Mouse (Mus musculus) adipocyte (in vitro differentiated cells): ENCODE results near the gene Tnnc1.

Experiments used
- DNase-seq: peaks from one replicate; pipeline ENCODE4 v3.0.0-alpha.2; 2016; ENCODE audit warnings: low spot score

The Tnnc1 gene

DNA sequence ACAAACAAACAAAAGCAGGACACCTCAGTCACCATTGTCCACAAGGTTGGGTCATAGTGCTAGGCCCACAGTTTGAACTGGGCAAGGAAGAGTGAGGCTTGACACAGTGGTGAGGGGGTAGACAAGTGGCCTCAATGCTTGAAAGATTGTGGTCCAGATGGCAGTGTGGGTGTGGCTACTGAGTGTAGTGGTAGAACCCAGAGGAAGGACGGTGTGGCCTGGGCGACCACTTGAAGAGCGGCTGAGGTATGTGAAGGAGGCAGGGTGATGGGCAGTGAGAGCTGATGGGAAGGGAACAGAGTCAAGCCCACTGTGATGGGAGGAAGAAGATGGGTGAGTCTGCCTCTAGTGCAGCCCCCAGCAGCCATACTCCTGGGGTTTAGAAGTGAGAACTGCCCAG is 6.6 kb downstream of the Tnnc1 start:
- DNase-seq = no peak

DNA sequence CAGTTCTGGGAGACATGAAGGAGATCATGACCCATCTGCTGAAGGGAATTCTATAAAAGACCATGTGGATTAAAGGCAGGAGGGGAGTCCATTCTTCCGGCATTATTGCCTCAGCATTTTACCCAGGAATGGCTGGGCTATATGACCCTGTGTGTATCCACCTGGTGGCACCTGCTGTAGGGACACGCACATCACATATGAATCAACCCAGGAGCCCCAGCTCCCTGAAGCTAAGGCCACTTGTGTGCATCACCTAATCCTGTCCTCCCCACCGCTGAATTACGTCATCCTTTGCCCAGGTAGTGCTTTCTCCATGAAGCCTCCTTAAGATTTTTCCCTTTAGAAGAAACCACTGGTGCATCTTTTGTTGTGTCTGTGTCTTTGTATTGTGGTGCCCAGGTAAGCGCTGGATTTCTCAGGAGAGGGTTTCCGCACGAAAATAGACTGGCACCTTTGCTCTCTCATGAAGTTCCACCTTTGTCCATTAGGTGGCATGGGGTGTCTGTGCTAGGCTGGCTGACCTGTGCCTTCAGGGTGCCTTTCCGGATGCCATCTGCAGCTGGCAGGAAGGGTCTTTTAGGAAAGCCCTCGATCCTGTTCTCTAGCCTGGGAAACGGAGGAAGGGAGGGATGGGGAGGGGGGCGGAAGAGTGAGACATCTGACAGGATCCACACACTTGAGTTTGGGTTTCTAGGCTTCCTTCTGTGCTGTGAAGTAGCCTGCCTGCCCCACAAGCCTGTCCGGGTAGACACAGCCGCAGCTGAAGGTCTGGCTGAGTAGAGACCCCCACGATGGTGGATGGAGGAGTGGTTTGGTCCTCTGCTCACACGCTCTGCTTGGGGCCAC is 7.3 kb downstream of the Tnnc1 start:
- peak; percentile 70 for DNase-seq

DNA sequence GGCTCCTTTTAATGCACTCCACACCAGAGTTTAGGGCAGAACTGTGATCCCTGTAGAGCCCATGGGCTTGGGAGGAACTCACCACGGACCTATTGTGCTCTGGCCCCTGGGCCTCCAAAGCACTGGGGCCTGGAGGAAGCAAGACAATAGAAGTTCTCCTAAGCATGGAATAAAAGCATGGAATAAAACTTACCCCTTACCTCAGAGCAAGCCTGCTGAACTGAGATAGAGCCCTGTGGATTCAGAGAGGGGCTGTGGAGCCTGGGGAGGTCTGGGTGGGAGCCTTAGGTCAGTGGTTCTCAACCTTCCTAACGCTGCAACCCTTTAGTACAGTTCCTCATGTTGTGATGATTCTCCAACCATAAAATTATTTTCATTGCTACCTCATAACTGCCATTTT is 8.7 kb downstream of the Tnnc1 start, which contains the start of gene Nisch:
Gene Nisch, minus strand, starts transcription at position 101 of the 400 bp plus-strand sequence.
- no peak for DNase-seq

DNA sequence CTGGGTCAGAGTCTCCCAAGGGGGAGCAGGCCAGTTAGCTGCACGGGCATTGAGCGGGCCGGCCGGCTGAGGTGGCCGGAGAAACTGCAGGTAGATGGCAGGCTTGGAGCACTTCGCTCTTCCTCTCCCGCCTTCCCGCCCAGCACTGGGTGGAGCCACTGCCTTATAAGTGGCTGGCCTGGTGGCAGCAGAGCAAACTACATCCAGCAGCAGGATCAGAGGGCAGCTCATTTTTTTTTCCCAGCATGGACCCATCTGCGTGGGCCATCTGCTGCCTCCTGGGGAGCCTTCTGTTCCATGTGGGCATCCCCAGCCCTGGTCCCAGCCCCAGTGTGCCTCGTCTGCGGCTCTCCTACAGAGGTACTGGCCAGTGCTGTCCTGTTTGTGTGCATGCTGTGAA is 9.6 kb downstream of the Tnnc1 start, which contains the start of gene Sema3g:
Gene Sema3g, plus strand, starts transcription at position 195 of the 400 bp plus-strand sequence.
- DNase-seq = peak; percentile 52

DNA sequence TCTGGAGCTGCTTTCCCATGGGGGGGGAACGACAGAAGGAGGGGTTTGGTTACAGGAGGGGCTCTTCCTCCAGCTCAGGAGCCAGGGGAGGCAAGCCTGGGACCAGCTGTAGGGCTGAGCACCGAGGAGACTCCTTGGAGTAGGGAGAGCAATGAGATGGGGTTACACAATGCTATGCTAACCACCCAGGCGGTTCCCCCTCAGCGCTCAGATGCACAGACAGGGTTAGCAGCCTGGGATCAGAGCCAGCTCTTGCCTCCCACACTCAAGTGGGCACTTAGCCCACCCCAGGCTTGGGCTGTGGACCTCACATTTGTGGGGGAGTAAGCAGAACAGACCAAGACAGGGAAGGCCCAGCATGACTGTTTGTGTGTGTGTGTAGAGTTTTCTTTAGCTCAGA is 18.9 kb downstream of the Tnnc1 start:
- no peak for DNase-seq

DNA sequence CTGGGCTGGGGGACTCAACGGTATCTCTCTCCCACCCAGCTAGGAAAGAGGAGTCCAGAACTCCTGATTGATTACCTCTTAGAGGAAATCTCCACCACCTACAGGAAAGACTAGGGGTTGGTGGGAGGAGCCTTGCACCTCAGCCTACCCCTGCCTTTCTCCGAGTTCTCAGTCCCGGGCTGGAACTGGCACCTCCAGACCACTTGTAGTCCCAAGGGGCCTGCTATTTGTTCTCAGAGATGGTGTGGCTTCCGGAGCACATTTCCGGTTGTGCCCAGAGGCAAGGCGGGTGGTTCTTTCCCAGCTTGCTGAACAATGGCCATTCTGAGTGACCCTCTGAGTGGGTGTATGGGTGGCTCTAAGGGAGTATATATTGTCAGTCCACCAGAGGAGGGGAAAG is 20.1 kb downstream of the Tnnc1 start:
- DNase-seq = no peak

DNA sequence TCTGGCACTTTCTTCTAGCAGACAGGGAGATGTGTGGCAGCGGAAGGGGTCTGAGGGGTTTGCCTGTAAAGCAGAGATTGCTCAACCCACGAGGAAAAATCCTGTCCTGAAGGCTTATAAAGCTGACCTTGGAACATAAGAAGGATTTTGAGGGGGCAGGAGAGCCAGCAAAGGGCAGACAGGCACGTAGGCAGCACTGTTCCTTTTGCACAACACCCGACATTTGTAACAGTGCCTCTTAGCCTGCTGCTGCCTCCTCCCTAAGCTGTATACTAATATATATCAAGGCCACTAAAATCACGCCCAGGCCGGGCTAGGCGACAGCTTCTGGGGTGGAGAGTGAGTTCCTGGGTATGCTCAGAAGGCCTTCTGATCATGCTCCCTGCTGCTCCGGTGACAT is 22.3 kb downstream of the Tnnc1 start:
- peak; percentile 50 for DNase-seq

DNA sequence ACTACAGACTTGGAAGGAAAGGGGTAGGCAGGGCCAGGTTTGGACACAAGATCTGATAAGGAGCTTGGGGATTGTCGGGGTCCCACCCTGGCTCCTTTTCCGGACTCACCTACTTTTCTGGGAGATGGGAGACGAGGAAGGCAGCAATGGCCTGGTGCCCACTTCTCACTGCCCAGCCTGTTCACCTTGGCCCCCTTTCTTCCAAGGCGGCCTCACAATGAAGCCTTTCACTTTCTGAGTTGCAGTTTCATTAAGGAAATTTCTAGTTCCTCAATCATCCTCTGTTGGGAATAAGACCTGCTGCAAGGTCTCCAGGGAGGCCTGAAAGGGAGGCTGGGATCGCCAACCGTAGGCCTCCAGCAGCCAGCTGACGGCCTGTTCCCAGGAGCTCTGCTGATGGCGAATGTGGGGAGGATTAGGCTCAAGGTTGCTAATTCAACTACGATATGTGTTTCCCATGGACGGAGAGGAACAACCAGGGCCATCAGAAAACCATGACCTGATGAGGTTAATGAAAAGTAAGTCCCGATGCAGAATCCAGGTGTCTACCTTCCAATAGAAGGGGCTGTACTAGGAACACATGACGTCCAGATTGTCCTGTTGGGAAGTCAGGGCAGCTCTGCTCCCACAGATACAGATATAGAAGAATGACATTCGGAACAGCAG is 24.4 kb downstream of the Tnnc1 start:
- no peak for DNase-seq

DNA sequence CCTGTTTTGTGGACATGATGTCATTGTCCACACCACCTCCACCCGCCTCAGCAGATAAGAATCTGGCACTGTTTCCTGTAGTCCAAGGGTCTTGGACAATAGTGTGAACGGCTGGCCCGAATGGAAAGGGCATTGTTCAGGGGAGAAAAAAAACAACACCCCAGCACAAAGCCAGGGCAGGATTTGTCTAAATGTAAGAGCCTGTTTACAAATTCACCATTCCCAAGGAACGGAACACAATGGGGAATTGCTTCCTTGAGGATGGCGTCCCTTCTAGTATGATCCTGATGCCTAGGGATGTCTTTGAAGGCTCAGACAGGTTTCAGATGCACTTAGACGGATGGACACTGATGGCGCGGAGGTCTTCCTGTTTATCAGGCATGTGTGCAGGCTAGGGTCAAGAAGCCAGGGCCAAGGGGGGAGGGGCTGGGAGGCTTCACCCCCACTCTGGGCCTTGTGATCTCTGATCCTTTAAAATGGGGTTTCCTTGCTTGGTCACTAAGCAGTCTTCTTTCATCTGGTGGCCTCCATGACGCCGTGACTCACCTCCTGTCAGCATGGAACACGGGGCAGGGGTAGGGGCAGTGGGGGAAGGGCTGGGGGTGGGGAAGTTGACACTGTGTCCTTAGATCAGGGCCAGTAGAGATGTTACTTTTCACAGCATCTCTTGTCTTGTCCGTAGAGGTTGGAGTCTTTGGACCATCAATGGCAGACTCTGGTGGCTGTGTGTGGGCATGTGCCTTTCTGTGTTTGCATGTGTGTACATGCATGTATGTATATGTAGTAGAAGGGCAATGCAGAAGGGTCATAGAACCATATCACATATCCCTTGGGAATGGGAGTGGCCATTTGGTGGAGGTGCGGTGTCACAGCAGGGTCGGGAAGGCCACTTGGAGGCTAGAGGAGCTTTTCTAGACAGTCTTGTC is 25.2 kb downstream of the Tnnc1 start:
- DNase-seq = peak; percentile 18

DNA sequence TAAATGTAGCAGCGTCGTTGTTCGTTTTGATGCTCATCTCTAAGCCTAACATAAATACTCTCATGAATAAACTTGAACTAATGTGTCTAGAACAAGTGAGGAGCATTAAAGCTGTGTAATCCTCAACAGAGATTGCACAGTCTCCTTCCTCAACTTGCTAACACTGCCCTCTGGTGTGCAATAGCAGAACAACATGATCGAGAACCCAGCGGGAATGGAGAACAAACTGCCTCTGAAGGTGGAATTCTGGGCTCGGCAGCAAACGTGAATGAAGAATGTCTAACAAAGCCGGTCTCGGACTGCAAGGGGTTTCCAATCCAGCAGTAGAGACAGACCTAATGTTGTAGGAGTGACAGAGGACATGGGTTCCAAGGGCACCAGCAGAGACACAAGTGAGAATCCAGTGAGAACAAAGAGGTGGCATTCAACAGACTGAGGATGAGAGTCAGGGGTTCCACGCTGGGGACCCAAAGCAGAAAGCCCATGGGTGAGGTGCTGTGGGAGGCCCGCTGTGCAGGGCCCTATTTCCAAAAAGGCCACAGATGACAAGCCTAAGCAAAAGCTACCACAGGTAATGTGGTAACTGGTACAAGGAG is 26.0 kb downstream of the Tnnc1 start:
- peak; percentile 82 for DNase-seq

DNA sequence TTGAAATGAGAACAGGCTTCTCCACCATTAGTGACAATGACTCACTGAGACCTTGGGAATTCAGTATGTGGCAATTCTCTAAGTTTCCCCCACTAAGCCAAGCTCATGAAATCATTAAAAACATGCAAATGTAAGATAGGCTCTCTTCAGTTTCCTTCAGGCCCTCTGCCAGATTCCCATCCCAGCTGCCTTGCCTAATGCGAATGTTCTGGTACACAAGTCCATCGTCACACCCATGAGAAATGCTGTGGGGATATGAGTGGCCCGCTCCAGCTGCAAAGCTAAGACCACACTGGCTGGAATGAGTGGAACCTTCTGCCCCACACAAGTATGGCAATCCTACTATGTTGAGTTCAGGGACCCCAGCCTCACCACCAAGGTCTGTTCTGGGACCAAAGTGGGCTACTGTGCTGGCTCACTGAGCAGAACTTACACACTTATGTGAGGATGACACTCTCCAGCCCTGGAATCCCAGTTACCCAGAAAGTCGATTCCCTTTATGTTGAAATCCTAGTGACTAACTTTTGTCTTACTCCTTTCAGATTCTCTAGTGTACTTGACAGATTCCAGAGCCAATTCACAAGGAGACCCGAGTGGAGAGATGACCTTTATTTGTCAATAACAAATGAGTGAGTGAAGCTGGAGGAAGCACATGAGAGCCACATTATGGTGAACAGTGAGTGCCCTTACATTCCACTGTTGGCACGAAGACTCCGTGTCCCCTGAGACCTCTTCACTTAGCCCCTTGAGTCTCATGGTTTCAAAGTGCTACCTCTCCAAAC is 29.2 kb downstream of the Tnnc1 start:
- peak; percentile 58 for DNase-seq

DNA sequence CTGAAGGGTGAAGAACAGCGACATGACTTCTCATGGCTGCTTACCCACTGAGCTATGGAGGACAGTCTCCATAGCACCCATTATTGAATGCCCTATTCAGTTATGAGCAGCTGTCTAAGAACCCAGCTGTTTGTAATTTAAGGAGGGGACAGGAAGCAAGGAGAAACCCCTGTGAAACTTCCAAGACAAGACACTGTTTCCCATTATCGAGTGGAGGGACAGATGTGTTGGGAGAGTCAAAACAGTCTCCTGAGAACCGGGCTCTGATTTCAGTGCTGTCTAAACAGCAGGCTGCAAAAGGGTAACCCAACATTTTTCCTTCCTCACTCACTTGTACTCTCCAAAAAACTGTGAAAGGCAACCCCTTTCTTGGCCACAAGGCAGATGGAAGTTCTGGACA is 32.4 kb downstream of the Tnnc1 start:
- DNase-seq = no peak

DNA sequence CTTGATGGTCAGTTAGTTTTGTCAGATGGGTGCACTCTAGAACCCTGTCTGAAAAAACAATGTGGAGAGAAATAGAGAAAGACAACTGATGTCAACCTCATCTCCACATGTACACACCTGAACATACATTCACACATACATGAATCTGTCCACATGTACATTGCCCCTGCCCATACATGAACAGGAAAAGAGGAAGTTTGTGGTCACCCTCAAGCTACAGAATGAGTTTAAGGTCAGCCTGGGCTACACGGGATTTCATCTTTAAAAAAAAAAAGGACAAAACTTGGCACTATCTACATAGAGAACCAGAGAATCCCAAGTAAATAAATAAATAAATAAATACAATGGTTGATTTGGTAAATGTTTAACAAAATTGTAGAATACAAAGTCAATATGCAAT is 36.7 kb downstream of the Tnnc1 start:
- no peak for DNase-seq

DNA sequence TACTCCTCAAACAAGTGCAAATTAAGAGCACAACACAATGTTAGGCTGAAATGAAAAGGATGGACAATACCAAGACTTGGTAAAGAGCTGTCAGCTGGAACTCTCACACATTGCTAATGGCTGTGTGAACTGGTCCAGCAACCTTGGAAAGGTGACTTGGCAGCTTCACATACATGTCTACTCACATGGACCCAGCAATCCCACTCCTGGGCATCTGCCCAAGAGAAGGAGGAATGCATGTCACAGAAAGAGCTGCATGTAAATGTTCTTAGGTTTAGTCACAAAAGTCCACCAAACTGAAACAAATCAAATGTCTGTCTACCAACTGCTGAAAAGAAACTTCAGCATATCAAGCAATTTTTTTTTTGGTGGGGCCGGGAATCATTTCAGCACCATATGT is 37.8 kb downstream of the Tnnc1 start:
- DNase-seq = no peak

DNA sequence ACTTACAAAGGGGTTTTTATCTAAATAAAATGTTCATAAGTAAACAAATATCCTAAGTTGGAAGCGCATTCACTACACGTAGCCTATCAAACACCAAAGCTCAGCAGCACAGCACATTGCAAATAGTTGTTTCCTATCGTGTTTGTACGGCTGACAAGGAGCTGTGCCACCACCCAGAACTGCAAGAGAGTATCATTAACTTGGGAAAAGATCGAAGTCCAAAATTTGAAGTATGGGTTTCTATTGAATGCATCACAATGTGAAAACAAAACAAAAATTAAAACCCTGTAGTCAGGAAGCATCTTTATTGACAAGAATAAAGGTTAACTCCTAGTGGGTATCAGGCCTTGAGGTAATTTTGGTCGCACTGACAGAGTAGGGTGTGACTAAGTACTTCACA is 40.3 kb downstream of the Tnnc1 start:
- no peak for DNase-seq

DNA sequence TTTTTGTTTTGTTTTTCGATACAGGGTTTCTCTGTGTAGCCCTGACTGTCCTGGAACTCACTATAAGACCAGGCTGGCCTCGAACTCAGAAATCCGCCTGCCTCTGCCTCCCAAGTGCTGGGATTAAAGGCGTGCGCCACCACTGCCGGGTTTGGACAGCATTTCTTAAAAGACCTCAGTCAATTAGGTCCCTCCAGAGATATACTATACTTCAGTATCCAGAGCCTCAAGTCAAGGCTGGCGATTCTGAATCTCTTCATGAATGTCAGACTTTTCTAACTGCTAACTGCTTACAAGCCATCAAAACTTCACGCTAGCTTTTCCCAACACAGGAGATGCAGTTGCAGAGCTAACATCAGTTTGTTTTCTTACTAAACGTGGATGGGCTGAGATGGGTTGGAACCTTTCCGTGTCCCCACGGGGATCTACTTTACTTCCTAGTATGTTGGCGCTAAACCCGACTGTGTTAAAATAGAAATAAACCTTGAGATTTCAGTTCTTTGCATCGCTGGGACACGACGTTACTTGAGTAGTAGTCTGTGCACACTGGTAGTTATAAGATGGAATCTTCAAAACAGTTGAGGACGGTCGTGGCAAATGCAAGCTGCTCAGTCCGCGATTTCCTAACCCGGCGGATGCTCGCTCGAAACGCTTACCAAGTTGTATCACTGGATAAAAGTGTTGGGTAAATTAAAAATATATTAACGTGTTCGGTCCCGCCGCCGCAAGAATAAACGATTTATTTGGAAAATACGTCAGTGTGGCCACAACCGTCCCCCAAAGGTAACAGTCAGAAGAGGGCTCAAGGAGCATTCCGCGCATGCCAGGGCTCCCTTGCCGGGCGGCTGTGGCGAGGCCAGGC is 42.3 kb downstream of the Tnnc1 start:
- DNase-seq = no peak

DNA sequence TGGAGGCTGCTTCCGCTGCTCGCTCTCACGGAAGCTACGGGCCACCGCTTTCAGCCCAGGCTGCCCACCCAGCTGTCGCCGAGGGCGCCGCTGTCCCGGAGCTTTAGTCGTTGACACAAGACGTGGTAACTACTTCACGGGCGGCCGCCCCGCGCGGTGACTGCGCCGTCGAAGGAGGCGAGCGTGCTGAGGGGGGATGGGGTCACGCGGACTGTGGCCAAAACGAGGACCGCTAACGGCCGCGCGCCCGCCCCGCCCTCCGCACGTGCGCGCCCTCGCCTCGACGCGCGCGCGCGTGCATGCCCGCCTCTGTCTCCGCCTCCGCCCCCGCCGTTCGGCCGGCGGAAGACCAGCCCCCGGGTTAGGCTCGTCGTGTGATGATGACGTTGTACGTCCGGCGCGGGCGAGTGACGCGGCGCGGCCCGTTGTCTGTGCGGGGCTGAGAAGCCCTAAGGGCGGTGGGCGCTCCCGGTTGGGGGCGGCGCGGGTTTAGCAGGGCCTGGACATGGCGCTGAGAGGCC is 43.0 kb downstream of the Tnnc1 start, which contains the start of the genes Phf7 and Bap1:
Gene Phf7, minus strand, starts transcription at position 234 of the 521 bp plus-strand sequence.
Gene Bap1, plus strand, starts transcription at position 367 of the 521 bp plus-strand sequence.
- peak; percentile 83 for DNase-seq

DNA sequence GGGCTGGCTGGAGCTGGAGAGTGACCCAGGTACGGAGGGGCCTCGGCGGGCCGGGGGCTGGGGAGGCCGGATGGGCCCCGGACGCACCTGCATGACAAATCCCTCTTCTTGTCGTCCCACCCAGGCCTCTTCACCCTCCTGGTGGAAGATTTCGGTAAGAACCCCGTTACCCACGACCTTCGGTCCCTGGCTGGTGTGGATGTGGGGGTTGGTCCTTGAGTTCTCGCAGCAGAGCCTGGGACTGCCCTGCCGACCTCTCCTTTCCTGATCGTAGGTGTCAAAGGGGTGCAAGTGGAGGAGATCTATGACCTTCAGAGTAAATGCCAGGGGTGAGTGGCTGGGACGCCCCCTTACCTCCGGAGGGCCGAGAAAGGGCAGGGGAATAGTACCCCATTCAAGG is 43.5 kb downstream of the Tnnc1 start:
- DNase-seq = no peak

DNA sequence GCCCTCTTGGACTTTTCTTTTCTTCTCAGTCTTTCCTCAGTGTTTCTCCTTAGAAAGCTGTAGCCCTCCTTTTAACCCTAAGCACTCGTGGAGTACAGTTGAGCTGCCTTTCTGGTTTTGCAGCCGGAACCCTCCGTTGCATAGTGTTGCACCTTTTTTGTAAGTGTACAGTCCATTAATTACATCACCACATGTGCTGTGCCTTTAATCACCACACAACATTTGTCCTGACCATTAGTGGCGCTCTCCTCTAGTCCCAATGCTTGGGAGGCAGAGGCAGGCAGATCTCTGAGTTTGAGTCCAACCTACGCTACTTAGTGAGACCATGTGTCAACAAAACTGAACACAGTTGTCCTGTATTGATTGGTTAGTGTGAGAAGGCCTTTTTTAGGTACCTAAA is 44.0 kb downstream of the Tnnc1 start:
- no peak for DNase-seq
